Mouse (Mus musculus): ENCODE measurements around the gene Mpv17l2.

Mpv17l2 gene

DNA sequence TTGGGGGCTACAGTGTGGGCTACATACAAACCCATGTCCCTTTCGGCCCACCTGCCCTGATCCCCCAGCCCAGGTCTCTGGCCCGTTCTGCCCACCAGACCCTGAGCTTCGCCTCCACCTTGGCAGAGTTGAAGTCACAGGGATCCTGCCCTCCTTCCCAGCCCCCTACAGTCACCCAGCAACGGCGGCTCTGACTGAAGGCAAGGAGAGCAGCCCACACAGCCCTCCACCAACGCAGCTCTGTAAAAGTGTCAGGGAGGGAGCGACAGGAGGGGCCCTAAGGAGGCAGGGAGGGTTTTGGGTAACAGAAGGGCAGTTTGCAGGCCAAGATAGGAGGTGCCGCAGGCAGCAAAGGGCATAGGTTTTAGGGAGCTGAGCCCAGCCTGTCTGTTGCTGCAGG lies 30.1 kb upstream of the Mpv17l2 start:
- no peak for DNase-seq (ENCODE audit: low read depth, low spot score)

GRCm38 (mm10) chr8:70789046-70789445 lies 28.3 kb upstream of the Mpv17l2 start:
- DNase-seq (ENCODE audit: low read depth, low spot score): no peak

DNA sequence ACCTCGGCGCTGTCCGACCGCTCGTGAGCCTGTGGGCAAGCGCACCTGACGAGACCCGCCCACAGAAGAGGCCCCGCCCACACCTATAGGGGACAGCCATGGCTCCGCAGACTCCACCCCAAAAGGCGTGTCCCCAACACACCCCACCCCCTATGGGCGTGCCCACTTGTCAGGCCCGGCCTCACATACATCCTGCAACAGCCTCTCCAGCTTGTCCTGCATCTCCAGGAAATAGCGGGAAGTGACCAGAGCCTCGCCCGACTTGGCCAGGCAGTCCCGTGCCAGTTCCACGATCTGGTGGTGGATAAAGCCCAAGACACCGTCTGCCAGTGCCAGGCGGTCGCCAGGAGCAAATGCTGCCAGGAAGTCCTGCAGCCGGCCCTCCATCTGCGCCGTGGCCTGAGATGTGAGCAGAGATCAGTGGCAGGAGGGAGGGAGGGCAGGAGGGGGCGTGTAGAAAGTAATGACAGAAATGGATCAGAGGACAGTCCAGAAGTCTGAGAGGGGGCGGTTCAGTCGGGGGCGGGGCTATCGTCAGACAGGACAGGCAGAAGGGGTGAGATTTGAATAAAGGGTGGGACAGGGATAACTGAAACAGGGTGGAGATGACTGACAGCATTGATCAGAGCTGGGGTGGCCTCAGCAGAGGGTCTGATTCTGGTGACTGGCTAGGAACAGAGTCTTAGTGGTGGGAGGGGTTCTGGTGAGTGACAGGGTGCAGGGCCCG lies 27.4 kb upstream of the Mpv17l2 start:
- DNase-seq (ENCODE audit: low read depth, low spot score): no peak

GRCm38 (mm10) chr8:70787051-70787445 lies 26.3 kb upstream of the Mpv17l2 start:
- no peak for DNase-seq (ENCODE audit: low read depth, low spot score)

DNA sequence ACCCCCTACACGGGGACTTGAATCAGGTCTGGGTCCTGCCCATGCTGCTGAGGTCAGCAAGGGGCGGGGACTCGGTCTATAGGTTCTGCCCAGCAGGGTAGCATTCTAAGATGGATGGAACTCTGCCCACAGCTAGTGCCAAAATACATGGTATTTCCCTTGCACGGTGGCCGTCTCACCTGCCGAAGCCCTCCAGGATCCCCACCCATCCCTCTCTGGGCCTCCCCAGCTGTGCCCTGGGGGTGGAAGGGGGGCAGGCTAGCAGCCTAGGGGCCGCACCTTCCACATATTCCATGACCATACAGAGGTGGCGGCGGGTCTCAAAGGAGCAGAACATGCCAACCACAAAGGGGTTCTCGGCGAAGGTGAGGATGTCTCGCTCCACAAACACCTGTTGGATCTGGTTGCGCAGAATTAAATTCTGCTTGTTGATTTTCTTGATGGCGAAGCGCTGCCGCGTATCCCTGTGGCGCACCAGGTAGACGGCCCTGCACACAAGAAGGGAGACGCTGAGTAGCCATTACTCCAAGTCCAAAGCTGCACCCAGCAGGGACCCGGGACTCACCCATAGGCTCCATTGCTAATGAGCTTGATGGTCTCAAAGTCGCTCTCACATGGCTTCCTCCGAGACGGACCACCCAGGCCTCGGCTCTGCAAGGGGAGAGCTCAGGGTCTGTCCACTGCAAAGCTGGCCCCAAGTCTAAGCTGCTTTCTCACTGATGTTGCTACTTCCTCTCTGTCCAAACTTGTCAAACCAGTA lies 25.7 kb upstream of the Mpv17l2 start:
- no peak for DNase-seq (ENCODE audit: low read depth, low spot score)

DNA sequence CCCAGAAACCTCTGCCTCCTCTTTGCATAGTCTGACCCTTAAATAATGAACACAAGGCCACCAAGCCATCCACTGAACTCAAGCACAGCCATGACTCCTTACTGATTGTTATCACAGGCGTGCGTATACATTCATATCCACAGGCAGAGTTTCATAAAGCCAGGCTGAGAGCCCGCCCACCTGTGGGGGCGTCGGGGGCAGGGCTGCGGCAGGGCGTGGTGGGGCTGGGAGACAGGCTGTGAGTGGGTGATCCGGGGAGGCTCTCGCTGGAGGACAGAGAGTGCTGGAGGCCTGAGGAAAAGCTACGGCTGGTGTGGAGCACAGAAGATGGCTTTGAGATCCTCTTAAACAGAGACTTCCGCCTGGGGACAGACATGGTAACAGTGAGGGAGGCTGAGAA lies 19.3 kb upstream of the Mpv17l2 start:
- no peak for DNase-seq (ENCODE audit: low read depth, low spot score)

DNA sequence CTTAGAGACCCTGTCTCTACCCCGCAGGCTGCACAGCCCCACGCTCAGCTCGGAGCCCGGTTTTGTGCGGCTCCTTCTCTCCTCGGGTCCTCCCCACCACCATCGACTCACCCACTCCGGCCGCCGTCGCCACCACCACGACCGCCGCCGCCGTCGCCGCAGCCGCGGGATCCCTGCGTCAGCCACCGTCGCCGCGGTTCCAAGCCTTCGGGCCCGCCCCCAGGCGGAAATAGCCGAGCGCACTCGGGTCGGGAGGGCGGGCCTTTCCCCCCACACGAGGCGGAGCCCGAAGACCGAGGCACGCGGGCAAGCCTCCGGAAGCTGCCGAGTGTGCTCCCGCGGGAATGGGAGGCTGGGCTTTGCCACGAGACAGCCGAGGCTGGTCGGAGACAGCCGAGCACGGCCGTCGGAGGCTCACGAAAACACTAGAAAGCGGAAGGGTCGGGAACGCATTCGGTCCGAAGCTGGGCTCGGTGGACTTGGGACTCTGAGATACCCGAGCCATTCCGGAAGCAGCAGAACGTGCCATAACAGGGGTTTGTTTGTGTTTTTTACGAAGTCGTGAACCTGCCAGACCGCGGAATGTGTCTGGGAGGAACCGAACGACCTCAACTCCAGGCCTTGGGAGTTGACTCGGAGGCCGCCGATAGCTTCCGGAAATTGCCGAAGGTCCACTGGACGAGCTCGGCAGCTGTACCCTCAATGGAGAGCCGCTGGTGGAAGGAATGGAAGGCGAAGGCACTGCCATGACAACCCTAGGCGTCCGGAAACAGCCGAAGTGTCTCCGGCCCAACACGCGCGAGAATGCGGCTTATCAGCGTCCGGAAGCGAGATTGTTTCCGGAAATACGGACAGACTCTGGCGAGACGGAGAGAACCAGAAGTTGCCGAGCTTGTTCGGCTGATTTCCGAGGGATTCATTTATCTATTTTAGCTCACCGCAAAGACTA lies 16.0 kb upstream of the Mpv17l2 start, which contains the start of gene Pik3r2:
Gene Pik3r2 (minus strand): TSS at position 218 of the 949 bp plus-strand sequence.
- peak; percentile 94 for DNase-seq (ENCODE audit: low read depth, low spot score)

DNA sequence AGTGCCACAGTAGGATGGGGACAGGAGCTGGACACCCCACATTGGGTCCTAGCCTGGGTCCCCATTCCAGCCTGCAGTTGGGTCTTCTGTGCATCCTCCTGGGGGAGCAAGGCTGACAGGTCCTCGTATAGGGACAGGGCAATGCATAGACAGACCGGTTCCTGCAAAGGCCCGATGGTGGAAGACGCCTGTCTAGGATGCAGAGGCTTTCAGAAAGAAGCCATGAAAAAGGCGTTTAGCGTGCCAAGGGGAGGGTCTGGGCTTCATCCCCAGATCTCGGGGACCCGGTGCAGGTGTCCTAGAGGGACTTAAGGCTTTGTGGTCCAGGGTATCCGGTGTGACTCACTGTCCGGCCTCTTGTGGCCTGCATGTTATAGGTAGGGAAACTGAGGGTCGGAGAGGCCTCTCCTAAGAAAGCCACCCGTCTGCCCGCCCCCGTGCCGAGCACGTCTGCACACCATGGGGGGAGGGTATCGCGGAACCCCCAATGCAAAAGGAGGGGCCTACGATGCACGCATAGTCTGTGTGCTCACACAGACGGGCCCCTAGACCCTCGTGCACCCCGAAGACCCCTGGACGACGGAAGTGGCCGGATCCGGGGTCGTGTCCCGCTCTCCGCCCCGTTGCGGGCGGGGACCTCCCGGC lies 15.2 kb upstream of the Mpv17l2 start:
- no peak for DNase-seq (ENCODE audit: low read depth, low spot score)

GRCm38 (mm10) chr8:70775227-70775626 lies 14.5 kb upstream of the Mpv17l2 start:
- no peak for DNase-seq (ENCODE audit: low read depth, low spot score)

- no peak for DNase-seq (ENCODE audit: low read depth, low spot score)
Measured at GRCm38 (mm10) chr8:70774740-70775139, 14.0 kb upstream of the Mpv17l2 start.

- no peak for DNase-seq (ENCODE audit: low read depth, low spot score)
Measured at GRCm38 (mm10) chr8:70773833-70774232, 13.1 kb upstream of the Mpv17l2 start.

- no peak for DNase-seq (ENCODE audit: low read depth, low spot score)
Measured at GRCm38 (mm10) chr8:70773410-70773809, 12.7 kb upstream of the Mpv17l2 start.

- DNase-seq (ENCODE audit: low read depth, low spot score): no peak
Measured at GRCm38 (mm10) chr8:70772890-70773289, 12.1 kb upstream of the Mpv17l2 start.

- DNase-seq (ENCODE audit: low read depth, low spot score): no peak
Measured at GRCm38 (mm10) chr8:70772075-70772474, 11.3 kb upstream of the Mpv17l2 start.

- no peak for DNase-seq (ENCODE audit: low read depth, low spot score)
Measured at GRCm38 (mm10) chr8:70771217-70771616, 10.5 kb upstream of the Mpv17l2 start.

GRCm38 (mm10) chr8:70770748-70771147 lies 10.0 kb upstream of the Mpv17l2 start:
- no peak for DNase-seq (ENCODE audit: low read depth, low spot score)

DNA sequence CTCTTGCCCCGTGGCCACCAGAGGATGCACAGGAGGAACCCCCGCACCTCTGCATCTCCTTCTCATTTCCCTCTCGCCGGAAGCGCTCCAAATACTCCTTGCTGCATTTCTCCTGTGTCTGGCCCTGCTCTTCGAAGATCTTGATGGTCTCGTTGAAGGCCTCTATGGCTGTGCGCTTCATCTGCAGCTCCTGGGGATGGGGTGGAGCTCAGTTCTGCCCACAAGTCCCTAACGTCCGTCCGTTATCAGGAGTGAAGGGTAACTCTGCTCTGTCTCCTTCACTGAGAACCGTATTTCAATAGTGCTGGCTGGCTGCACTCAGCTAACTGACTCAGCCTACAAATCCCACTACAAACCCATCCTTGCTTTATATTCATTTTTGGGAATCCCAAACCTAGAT lies 9.1 kb upstream of the Mpv17l2 start:
- no peak for DNase-seq (ENCODE audit: low read depth, low spot score)

DNA sequence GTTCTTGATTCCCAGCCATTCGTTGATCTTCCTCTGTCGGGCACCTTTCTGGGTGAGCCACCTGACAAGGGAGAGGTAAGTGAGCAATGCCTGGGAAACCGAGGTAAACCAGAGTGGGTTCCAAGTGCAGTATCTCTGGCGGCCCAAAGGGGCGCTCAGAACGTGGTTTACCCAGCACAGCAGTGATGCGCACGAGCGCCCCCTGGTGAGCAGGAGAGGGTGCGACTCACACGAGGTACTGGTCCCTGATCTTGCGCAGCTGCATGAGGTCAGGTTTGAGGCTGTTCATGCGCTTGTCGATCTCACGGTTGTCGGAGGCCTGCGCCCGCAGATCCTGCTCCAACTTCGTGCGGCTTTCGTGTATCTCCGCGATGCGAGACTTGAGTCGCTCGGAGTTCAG lies 8.6 kb upstream of the Mpv17l2 start:
- DNase-seq (ENCODE audit: low read depth, low spot score): peak; percentile 82

DNA sequence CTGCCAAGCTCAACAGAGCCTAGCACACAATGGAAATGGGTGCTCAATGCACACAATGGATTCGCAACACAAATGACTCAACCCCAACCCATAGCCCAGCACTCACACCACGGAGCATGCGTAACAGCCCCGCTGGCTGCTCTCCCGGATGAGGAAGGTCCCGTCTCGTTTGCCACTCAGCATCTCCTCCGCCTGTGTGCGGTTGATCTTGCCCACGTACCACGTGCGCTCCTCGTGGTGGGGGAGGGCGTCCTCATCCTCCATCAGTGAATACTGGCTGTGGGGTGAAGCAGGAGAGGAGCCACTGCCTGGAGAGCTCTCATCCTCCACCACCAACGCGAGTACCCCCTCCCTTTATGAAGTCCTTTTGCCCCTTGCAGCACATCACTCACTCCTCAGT lies 8.2 kb upstream of the Mpv17l2 start:
- DNase-seq (ENCODE audit: low read depth, low spot score): no peak

GRCm38 (mm10) chr8:70768231-70768776 lies 7.6 kb upstream of the Mpv17l2 start:
- DNase-seq (ENCODE audit: low read depth, low spot score): no peak

- DNase-seq (ENCODE audit: low read depth, low spot score): no peak
Measured at GRCm38 (mm10) chr8:70767503-70767902, 6.8 kb upstream of the Mpv17l2 start.

Data from retina, adult 2 months (tissue).